Mouse (Mus musculus) stomach, adult 2 months (tissue): Measurements from ENCODE around the gene Dis3l. TPM values are rescaled to one million over a fixed set of nuclear protein-coding genes. Genes with fewer than 3 reads are reported as not detected.

ENCODE experiments used
- polyA plus RNA-seq: library from polyadenylated mRNA; depleted of rRNA; stranded (reverse); fragments of >200 nt; gene quantifications from 2 replicates; pipeline ENCODE4 v1.2.3, GENCODE M21; 2012; rRNA removed

Gene Dis3l
- polyA plus RNA-seq, result 12.5 and 19.2 TPM in 2 replicates

DNA sequence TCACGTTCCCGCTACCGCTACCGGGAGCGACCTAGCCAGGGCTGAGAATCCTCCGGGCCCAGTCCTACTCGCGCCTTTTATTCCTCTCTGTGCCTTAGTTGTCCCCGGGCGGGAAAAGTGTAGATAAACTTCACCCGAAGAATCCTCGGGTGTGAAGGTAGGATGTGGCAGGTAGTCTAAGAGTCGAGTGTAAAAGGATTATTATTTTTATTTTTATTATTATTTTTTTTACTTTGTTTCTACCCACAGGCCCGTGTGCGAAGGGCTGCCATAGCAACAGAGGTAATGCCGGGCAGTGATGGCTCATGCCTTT is at the start of gene Dis3l:
Gene Dis3l, minus strand, starts transcription at position 35 of the 313 bp plus-strand sequence.

DNA sequence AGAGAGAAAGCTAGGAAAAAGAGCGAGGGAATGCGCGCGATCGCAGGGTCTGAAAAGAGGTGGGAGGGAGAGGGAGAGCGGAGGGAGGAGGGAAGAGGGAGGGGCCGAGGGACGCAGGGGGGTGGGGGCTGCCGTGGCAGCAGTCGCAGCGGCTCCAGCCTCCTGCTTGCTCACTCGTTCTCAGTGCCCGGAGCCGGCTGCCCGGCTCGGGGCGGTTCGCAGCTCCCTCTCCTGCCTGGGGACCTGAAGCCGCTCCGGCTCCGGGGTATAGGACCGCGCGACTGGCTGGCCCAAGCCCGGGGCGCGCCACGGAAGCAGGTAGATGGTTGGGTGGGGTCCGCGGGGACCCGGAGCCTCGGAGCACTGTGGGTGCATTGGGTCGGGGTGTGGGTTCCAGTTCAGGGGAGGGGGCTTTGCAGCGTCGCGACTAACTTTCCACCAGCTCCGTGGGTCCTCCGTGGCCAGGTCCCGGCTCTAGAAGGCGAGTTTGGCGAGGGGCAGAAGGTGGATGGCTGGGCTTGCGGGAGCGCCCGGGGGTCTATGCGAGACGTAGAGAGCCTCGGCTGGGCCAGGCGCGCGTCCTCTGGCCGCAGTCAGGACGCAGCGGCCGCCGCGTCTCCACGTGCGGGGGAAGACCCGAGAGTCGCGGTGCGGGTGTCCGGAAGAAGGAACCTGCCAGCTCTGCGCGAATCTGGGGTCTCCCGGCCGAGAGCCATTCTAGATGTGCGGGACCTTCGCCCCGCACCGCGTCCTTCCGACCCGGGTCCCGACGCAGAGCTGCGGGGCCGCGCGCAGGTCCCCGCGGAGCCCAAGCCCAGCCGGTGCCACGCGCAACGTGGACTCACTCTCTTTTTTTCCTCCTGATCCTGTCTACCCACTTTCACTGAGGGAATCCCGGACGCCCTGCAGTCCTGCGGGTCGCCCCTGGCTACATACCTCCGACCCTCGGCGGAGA is 44.7 kb upstream of the Dis3l start, which contains the start of gene Megf11:
Gene Megf11, plus strand, starts transcription at position 116 of the 955 bp plus-strand sequence.

GRCm38 (mm10) chr9:64281105-64281780 is 59.8 kb downstream of the Dis3l start, which contains the start of gene Tipin:
Gene Tipin (plus strand): TSS chr9:64281581.

Other genes with a start within 250 kb of the Dis3l start
- gene Lctl, start 224.1 kb downstream of the Dis3l start, polyA plus RNA-seq, result 0.19 and 0.61 TPM in 2 replicates
- 0.25 and 0.83 TPM in 2 replicates for gene Zwilch, start 168.2 kb downstream of the Dis3l start, polyA plus RNA-seq
- gene Rpl4, start 167.9 kb downstream of the Dis3l start, polyA plus RNA-seq, result 66.7 and 97.9 TPM in 2 replicates
- gene Snapc5, start 162.0 kb downstream of the Dis3l start, polyA plus RNA-seq, result 1.4 and 1.6 TPM in 2 replicates
- not detected in 2 replicates for gene Uchl4, start 106.1 kb downstream of the Dis3l start, polyA plus RNA-seq
- gene Map2k1, start 87.7 kb downstream of the Dis3l start, polyA plus RNA-seq, result 28.3 and 34.2 TPM in 2 replicates
- gene Tipin, start 59.7 kb downstream of the Dis3l start, polyA plus RNA-seq, result 0.13 and 0.56 TPM in 2 replicates
- 0.35 and 0.53 TPM in 2 replicates for gene Megf11, start 44.3 kb upstream of the Dis3l start, polyA plus RNA-seq